Mouse (Mus musculus): ENCODE measurements around the gene Mroh8.

GRCm38 (mm10) chr2:157300051-157300450 is 20.7 kb upstream of the Mroh8 start:
- no peak for TF ChIP-seq HCFC1 (IDR thresholded peaks at IDR 0.05; ENCODE audit: borderline replicate concordance, insufficient read depth, low read length)
- no peak for TF ChIP-seq ZNF384 (IDR thresholded peaks at IDR 0.05; ENCODE audit: low read depth, low read length)
- TF ChIP-seq CHD2 (IDR thresholded peaks at IDR 0.05; ENCODE audit: low read depth, low read length): no peak

Measured in ES-E14 (cell line).